Mouse (Mus musculus) MEL (cell line): ENCODE measurements around the gene Slc35f6. TPM values are rescaled to one million over a fixed set of nuclear protein-coding genes. Genes with fewer than 3 reads are reported as not detected.
A peak's percentile ranks its signal among the peaks of the same experiment; 100 is the strongest.

ENCODE experiments used
- DNase-seq: peaks from one replicate; pipeline ENCODE4 v3.0.0; 2011; ENCODE audit warnings: low read depth, low spot score
- H3K27ac ChIP-seq: 2 replicates; pipeline ENCODE4 v1.5.1; 2012; ENCODE audit warnings: low read depth, mild to moderate bottlenecking, control low read depth, low read length, moderate library complexity; ENCODE audit not compliant: control insufficient read depth
- H3K27me3 ChIP-seq, 2 experiments: fragments of 150-350 bp in 1 of 2; sonication (generic) in 1 of 2; 2 replicates each; pipeline ENCODE4 v1.6.1; 2012; ENCODE audit warnings: low read length in 2 of 2, mild to moderate bottlenecking in 2 of 2, improper control_type of control experiment in 1 of 2, moderate library complexity in 1 of 2; ENCODE audit not compliant: insufficient read depth in 2 of 2, control insufficient read depth in 1 of 2
- H3K36me3 ChIP-seq, 2 experiments: 2 replicates each; pipeline ENCODE4 v1.6.1; 2012 to 2014; ENCODE audit warnings: low read length in 2 of 2, improper control_type of control experiment in 1 of 2, inconsistent platforms in 1 of 2, mild to moderate bottlenecking in 1 of 2; ENCODE audit not compliant: insufficient read depth in 2 of 2, control insufficient read depth in 1 of 2
- H3K4me1 ChIP-seq, 2 experiments: fragments of 150-350 bp in 1 of 2; sonication (generic) in 1 of 2; 2 replicates each; pipeline ENCODE4 v1.6.1; 2012; ENCODE audit warnings: low read length in 2 of 2, improper control_type of control experiment in 1 of 2, mild to moderate bottlenecking in 1 of 2; ENCODE audit not compliant: insufficient read depth in 2 of 2, control insufficient read depth in 1 of 2
- H3K4me3 ChIP-seq, 2 experiments: fragments of 150-350 bp in 1 of 2; sonication (generic) in 1 of 2; 2 replicates each; pipeline ENCODE4 v1.5.1; 2012; ENCODE audit warnings: low read depth in 2 of 2, low read length in 2 of 2, mild to moderate bottlenecking in 2 of 2, moderate library complexity in 2 of 2, control low read depth in 1 of 2, improper control_type of control experiment in 1 of 2; ENCODE audit not compliant: control insufficient read depth in 1 of 2, insufficient read depth in 1 of 2
- H3K79me2 ChIP-seq: 2 replicates; pipeline ENCODE4 v1.6.1; 2012; ENCODE audit warnings: mild to moderate bottlenecking, low read length, moderate library complexity; ENCODE audit not compliant: control insufficient read depth, poor library complexity, insufficient read depth
- H3K9ac ChIP-seq: 2 replicates; pipeline ENCODE4 v1.6.1; 2012; ENCODE audit warnings: low read depth, mild to moderate bottlenecking, control low read depth, low read length, moderate library complexity; ENCODE audit not compliant: control insufficient read depth, poor library complexity, severe bottlenecking
- H3K9me3 ChIP-seq: fragments of 150-350 bp; sonication (generic); replicated peaks from 2 replicates; pipeline ENCODE4 v1.6.1; 2012; ENCODE audit warnings: mild to moderate bottlenecking, low read length, improper control_type of control experiment, moderate library complexity; ENCODE audit not compliant: insufficient read depth
- BHLHE40 ChIP-seq: IDR thresholded peaks from 2 replicates; pipeline ENCODE4 v1.6.1; 2012; ENCODE audit warnings: low read depth, mild to moderate bottlenecking, inconsistent platforms, low read length, improper control_type of control experiment, borderline replicate concordance
- CHD1 ChIP-seq: IDR thresholded peaks from 2 replicates; pipeline ENCODE4 v1.6.1; 2012; ENCODE audit warnings: low read depth, mild to moderate bottlenecking, inconsistent platforms, low read length, improper control_type of control experiment
- CTCF ChIP-seq, 3 experiments: IDR thresholded peaks in 2 of 3; conservative IDR thresholded peaks in 1 of 3; 2 replicates each; pipeline ENCODE4 v1.5.1; 2011 to 2012; ENCODE audit warnings: low read length in 3 of 3, low read depth in 2 of 3, mild to moderate bottlenecking in 2 of 3, improper control_type of control experiment in 1 of 3, inconsistent platforms in 1 of 3, mixed read lengths in 1 of 3, moderate library complexity in 1 of 3; ENCODE audit not compliant: control insufficient read depth in 1 of 3, insufficient read depth in 1 of 3, poor library complexity in 1 of 3, severe bottlenecking in 1 of 3
- ELF1 ChIP-seq: IDR thresholded peaks from 2 replicates; pipeline ENCODE4 v1.6.1; 2014; ENCODE audit warnings: low read depth, mild to moderate bottlenecking, inconsistent platforms, low read length, improper control_type of control experiment, moderate library complexity
- EP300 ChIP-seq, 2 experiments: IDR thresholded peaks; 2 replicates each; pipeline ENCODE4 v1.6.1; 2011; ENCODE audit warnings: improper control_type of control experiment in 2 of 2, low read length in 2 of 2, low read depth in 1 of 2, mild to moderate bottlenecking in 1 of 2
- ETS1 ChIP-seq: IDR thresholded peaks from 2 replicates; pipeline ENCODE4 v1.6.1; 2012; ENCODE audit warnings: low read depth, mild to moderate bottlenecking, inconsistent platforms, low read length, improper control_type of control experiment, moderate library complexity
- GABPA ChIP-seq: IDR thresholded peaks from 2 replicates; pipeline ENCODE4 v1.6.1; 2012; ENCODE audit warnings: low read depth, mild to moderate bottlenecking, inconsistent platforms, low read length, improper control_type of control experiment, moderate library complexity
- GATA1 ChIP-seq: IDR thresholded peaks from 2 replicates; pipeline ENCODE4 v1.6.1; 2011; ENCODE audit warnings: low read depth, low read length, improper control_type of control experiment
- MAX ChIP-seq: IDR thresholded peaks from 2 replicates; pipeline ENCODE4 v1.6.1; 2011; ENCODE audit warnings: low read length, improper control_type of control experiment
- MAZ ChIP-seq: IDR thresholded peaks from 2 replicates; pipeline ENCODE4 v1.6.1; 2012; ENCODE audit warnings: low read depth, mild to moderate bottlenecking, inconsistent platforms, low read length, improper control_type of control experiment
- MEF2A ChIP-seq: IDR thresholded peaks from 2 replicates; pipeline ENCODE4 v1.6.1; 2014; ENCODE audit warnings: low read depth, mild to moderate bottlenecking, inconsistent platforms, low read length, improper control_type of control experiment; ENCODE audit not compliant: poor library complexity, insufficient replicate concordance, severe bottlenecking; ENCODE audit errors: extremely low read depth
- MYB ChIP-seq: IDR thresholded peaks from 2 replicates; pipeline ENCODE4 v1.6.1; 2011; ENCODE audit warnings: mild to moderate bottlenecking, low read depth, low read length, improper control_type of control experiment
- MYC ChIP-seq: IDR thresholded peaks from 2 replicates; pipeline ENCODE4 v1.6.1; 2011; ENCODE audit warnings: low read depth, mild to moderate bottlenecking, low read length, improper control_type of control experiment, moderate library complexity
- NRF1 ChIP-seq: IDR thresholded peaks from 2 replicates; pipeline ENCODE4 v1.6.1; 2014; ENCODE audit warnings: low read depth, mild to moderate bottlenecking, inconsistent platforms, low read length, improper control_type of control experiment, moderate library complexity; ENCODE audit not compliant: poor library complexity, insufficient read depth, severe bottlenecking
- POLR2A ChIP-seq, 2 experiments: IDR thresholded peaks; 2 replicates each; pipeline ENCODE4 v1.6.1; 2011 to 2012; ENCODE audit warnings: low read length in 2 of 2, mild to moderate bottlenecking in 2 of 2, control low read depth in 1 of 2, improper control_type of control experiment in 1 of 2, low read depth in 1 of 2, moderate library complexity in 1 of 2; ENCODE audit not compliant: control insufficient read depth in 1 of 2, insufficient read depth in 1 of 2, poor library complexity in 1 of 2
- POLR2AphosphoS2 ChIP-seq: IDR thresholded peaks from 2 replicates; pipeline ENCODE4 v1.6.1; 2011; ENCODE audit warnings: low read length, improper control_type of control experiment
- POLR2AphosphoS5 ChIP-seq: IDR thresholded peaks from 2 replicates; pipeline ENCODE4 v1.6.1; 2012; ENCODE audit warnings: low read depth, borderline replicate concordance, mild to moderate bottlenecking, inconsistent platforms, low read length, moderate library complexity, mixed read lengths
- RAD21 ChIP-seq: IDR thresholded peaks from 2 replicates; pipeline ENCODE4 v1.6.1; 2011; ENCODE audit warnings: mild to moderate bottlenecking, low read depth, low read length, improper control_type of control experiment
- RCOR1 ChIP-seq: IDR thresholded peaks from 2 replicates; pipeline ENCODE4 v1.6.1; 2012; ENCODE audit warnings: low read depth, mild to moderate bottlenecking, inconsistent platforms, low read length, improper control_type of control experiment
- SIN3A ChIP-seq: IDR thresholded peaks from 2 replicates; pipeline ENCODE4 v1.6.1; 2012; ENCODE audit warnings: low read length, improper control_type of control experiment, inconsistent platforms
- SMC3 ChIP-seq: IDR thresholded peaks from 2 replicates; pipeline ENCODE4 v1.6.1; 2011; ENCODE audit warnings: low read depth, low read length, improper control_type of control experiment
- TAL1 ChIP-seq: IDR thresholded peaks from 2 replicates; pipeline ENCODE4 v1.6.1; 2012; ENCODE audit warnings: mild to moderate bottlenecking, inconsistent platforms, low read length, moderate library complexity, mixed read lengths
- TBP ChIP-seq: IDR thresholded peaks from 2 replicates; pipeline ENCODE4 v1.8.0; 2011; ENCODE audit warnings: low read depth, low read length, improper control_type of control experiment
- TCF12 ChIP-seq: IDR thresholded peaks from 2 replicates; pipeline ENCODE4 v1.6.1; 2014; ENCODE audit warnings: low read depth, mild to moderate bottlenecking, inconsistent platforms, low read length, improper control_type of control experiment, moderate library complexity
- UBTF ChIP-seq: IDR thresholded peaks from 2 replicates; pipeline ENCODE4 v1.6.1; 2012; ENCODE audit warnings: low read depth, mild to moderate bottlenecking, inconsistent platforms, low read length, improper control_type of control experiment, moderate library complexity, borderline replicate concordance; ENCODE audit not compliant: insufficient read depth
- ZC3H11A ChIP-seq: IDR thresholded peaks from 2 replicates; pipeline ENCODE4 v1.6.1; 2012; ENCODE audit warnings: low read depth, mild to moderate bottlenecking, inconsistent platforms, low read length, improper control_type of control experiment
- ZKSCAN1 ChIP-seq: IDR thresholded peaks from 2 replicates; pipeline ENCODE4 v1.6.1; 2012; ENCODE audit warnings: low read depth, mild to moderate bottlenecking, inconsistent platforms, low read length, improper control_type of control experiment, moderate library complexity
- ZNF384 ChIP-seq: IDR thresholded peaks from 2 replicates; pipeline ENCODE4 v1.6.1; 2012; ENCODE audit warnings: low read depth, mild to moderate bottlenecking, inconsistent platforms, low read length, improper control_type of control experiment
- polyA plus RNA-seq, 2 experiments: library from polyadenylated mRNA; stranded (reverse) in 1 of 2; unstranded in 1 of 2; fragments of >175 nt in 1 of 2; fragments of >200 nt in 1 of 2; gene quantifications; 2 replicates each; pipeline versions ENCODE4 v1.2.1 to v1.2.4; 2012; ENCODE audit warnings: low replicate concordance in 2 of 2, low read depth in 1 of 2; ENCODE audit not compliant: insufficient read length in 2 of 2, insufficient read depth in 1 of 2, missing spikeins in 1 of 2
- total RNA-seq: library from RNA; depleted of rRNA; stranded (reverse); fragments of 300-350 nt; gene quantifications from 2 replicates; pipeline ENCODE4 v1.2.3, GENCODE M21; 2012

Slc35f6 gene
- total and polyA plus RNA-seq, 3 experiments: 18.0 to 32.4 TPM; not detected in 1

- Histone ChIP-seq H3K27ac (no peak overlapping the region), H3K4me1 (no peaks in the 10 kb centered on the region)
- TF ChIP-seq ELF1 (no peak), SMC3 (peak; percentile 54), ETS1 (no peak), RAD21 (peak; percentile 73), POLR2A (IDR thresholded peaks at IDR 0.05; ENCODE audit: control insufficient read depth in 1 of 2, insufficient read depth in 1 of 2, low read depth in 1 of 2, low read length in 2 of 2, poor library complexity in 1 of 2) (no peak), GATA1 (peak; percentile 39; the same call in 1 of the 2 replicates), CTCF (IDR thresholded peaks at IDR 0.05 in 2 of 3, conservative IDR thresholded peaks at IDR 0.05 in 1 of 3; ENCODE audit: control insufficient read depth in 1 of 3, insufficient read depth in 1 of 3, low read depth in 2 of 3, low read length in 3 of 3, poor library complexity in 1 of 3, severe bottlenecking in 1 of 3) (peak; percentile 77 to 85 (median 79)), ZC3H11A (peak; percentile 59)
- TF ChIP-seq, all 39 proteins: peak for 5
- Histone ChIP-seq H3K9ac (no peak overlapping the region), H3K79me2 (no peaks in the 10 kb centered on the region), H3K4me3 (no peak overlapping the region), H3K36me3 (no peaks in the 10 kb centered on the region), H3K27me3 (peaks cover 2 to 4% of the 10 kb centered on the region in 2 experiments), H3K9me3 (no peaks in the 10 kb centered on the region)
- DNase-seq: peak; percentile 68
These were observed 39.0 kb downstream of the Slc35f6 start for GRCm38 (mm10) chr5:30686781-30687180.

GRCm38 (mm10) chr5:30700361-30701000 is 52.7 kb downstream of the Slc35f6 start:
- Histone ChIP-seq H3K27ac (no peak overlapping the region), H3K27me3 (peaks cover 13 to 24% of the 10 kb centered on the region in 2 experiments), H3K9ac (no peak overlapping the region), H3K36me3 (peaks cover 0 to 2% of the 10 kb centered on the region in 2 experiments; a peak in 2 of 4 replicates), H3K79me2 (no peaks in the 10 kb centered on the region), H3K4me1 (peaks cover 10 to 15% of the 10 kb centered on the region in 2 experiments), H3K4me3 (no peak overlapping the region), H3K9me3 (no peaks in the 10 kb centered on the region)
- peak; percentile 86 for DNase-seq
- no peak for TF ChIP-seq CTCF (IDR thresholded peaks at IDR 0.05 in 2 of 3, conservative IDR thresholded peaks at IDR 0.05 in 1 of 3; ENCODE audit: control insufficient read depth in 1 of 3, insufficient read depth in 1 of 3, low read depth in 2 of 3, low read length in 3 of 3, poor library complexity in 1 of 3, severe bottlenecking in 1 of 3)
- TF ChIP-seq ZC3H11A: no peak; the same call in 1 of the 2 replicates
- peak in 1 of 2 experiments; percentile 49; a peak in 1 of 4 replicates for TF ChIP-seq EP300 (IDR thresholded peaks at IDR 0.05; ENCODE audit: low read depth in 1 of 2, low read length in 2 of 2)
- no peak for TF ChIP-seq MEF2A
- no peak for TF ChIP-seq CHD1
- TF ChIP-seq ZKSCAN1: no peak
- TF ChIP-seq MAZ: no peak
- TF ChIP-seq TCF12: peak; percentile 78
- no peak for TF ChIP-seq MYC
- TF ChIP-seq SMC3: no peak
- TF ChIP-seq POLR2AphosphoS5: no peak
- no peak for TF ChIP-seq NRF1
- TF ChIP-seq GATA1: peak; percentile 66
- TF ChIP-seq UBTF: no peak
- TF ChIP-seq RCOR1: no peak
- no peak for TF ChIP-seq RAD21
- no peak for TF ChIP-seq ZNF384
- no peak for TF ChIP-seq POLR2A (IDR thresholded peaks at IDR 0.05; ENCODE audit: control insufficient read depth in 1 of 2, insufficient read depth in 1 of 2, low read depth in 1 of 2, low read length in 2 of 2, poor library complexity in 1 of 2)
- TF ChIP-seq ETS1: no peak; the same call in 1 of the 2 replicates
- TF ChIP-seq MAX: no peak
- no peak for TF ChIP-seq GABPA
- no peak for TF ChIP-seq POLR2AphosphoS2
- no peak for TF ChIP-seq MYB
- TF ChIP-seq TBP: no peak
- peak; percentile 55 for TF ChIP-seq SIN3A
- no peak for TF ChIP-seq BHLHE40
- peak; percentile 64 for TF ChIP-seq TAL1
